Mouse (Mus musculus) lung, adult 2 months (tissue): ENCODE measurements around the gene Olfr545.

Source experiments
- CTCF ChIP-seq: fragments of 200-500 bp; IDR thresholded peaks from 2 replicates; pipeline ENCODE4 v1.5.1; 2011; ENCODE audit warnings: mild to moderate bottlenecking, low read length, control low read depth; ENCODE audit not compliant: insufficient read depth
- POLR2A ChIP-seq: fragments of 200-500 bp; IDR thresholded peaks from 2 replicates; pipeline ENCODE4 v1.6.1; 2011; ENCODE audit warnings: low read depth, mild to moderate bottlenecking, control low read depth, low read length, borderline replicate concordance; ENCODE audit errors: extremely low read depth

- no peak for TF ChIP-seq CTCF
- TF ChIP-seq POLR2A = no peak
Measured at GRCm38 (mm10) chr7:102488161-102488560, 11.2 kb downstream of the Olfr545 start, which contains the start of gene Olfr544.
